Mouse (Mus musculus): Measurements from ENCODE around the gene Thtpa.

DNA sequence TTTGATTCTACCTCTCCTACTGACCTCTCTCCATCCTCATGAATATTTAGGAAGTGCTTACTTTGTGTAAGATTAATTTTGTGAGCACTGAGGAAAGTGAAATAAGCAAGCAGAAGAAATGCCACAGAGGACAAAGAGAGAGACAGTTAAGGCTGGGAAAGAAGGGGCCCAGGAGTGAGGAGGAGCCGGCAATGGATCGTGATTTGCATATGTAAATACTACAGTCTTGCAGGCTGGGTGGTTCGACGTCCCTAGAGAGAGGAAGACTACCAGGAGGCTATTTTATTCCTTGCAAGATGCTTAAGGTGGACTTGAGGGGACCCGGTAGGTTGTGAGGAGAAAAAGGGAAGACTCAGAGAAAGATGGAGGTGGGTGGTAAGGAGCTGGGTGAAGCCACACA, 13.5 kb upstream of the Thtpa start:
- TF ChIP-seq POLR2A (IDR thresholded peaks at IDR 0.05; ENCODE audit: borderline replicate concordance, insufficient read depth, low read length), result no peak
- TF ChIP-seq CTCF (IDR thresholded peaks at IDR 0.05; ENCODE audit: borderline replicate concordance, insufficient read depth, low read depth, low read length), result no peak
